Mouse (Mus musculus) right cerebral cortex, adult 2 months (tissue): ENCODE data around the gene Cyp2c37.
"Not testable (repeated sequence)": the region's sequence is repeated elsewhere in the genome, so short reads cannot be mapped to it uniquely, and the experiment has no call there.

Source experiments
- DNase-seq, 2 experiments: peaks; one replicate each; pipeline ENCODE4 v3.0.0; 2021 to 2022; ENCODE audit warnings: low spot score in 2 of 2

Gene Cyp2c37

GRCm38 (mm10) chr19:39992140-39992539 is at the start of gene Cyp2c37:
Gene Cyp2c37, plus strand, starts transcription at chr19:39992424.
- DNase-seq, result not testable (repeated sequence)

DNA sequence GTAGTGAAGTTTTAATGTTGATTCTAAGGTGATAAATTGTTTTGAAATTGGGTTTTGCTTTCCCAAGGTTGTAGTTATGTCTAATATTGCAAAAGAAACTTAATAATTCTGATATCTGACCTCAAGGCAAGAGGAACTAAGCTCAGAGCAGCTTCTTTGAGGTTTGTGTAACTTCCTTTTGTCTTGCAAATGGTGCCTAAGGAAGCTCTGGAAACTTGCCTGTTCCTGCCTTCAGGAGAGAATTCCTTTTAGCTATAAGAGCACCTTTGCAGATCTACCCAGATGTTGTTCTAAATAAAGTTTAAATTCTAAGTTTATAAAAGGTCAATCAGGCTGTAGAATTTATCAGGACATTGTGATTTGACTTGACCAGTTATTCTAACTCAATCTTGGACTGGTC is 31.4 kb upstream of the Cyp2c37 start:
- not testable (repeated sequence) for DNase-seq

- not testable (repeated sequence) for DNase-seq
These were observed 21.1 kb upstream of the Cyp2c37 start for GRCm38 (mm10) chr19:39971096-39971495.

- DNase-seq, result no peak
These were observed 2.8 kb upstream of the Cyp2c37 start for GRCm38 (mm10) chr19:39989471-39989870.
